Mouse (Mus musculus) liver, adult 2 months (tissue): ENCODE measurements around the gene Pparg.

ENCODE experiments used
- CTCF ChIP-seq: fragments of 200-500 bp; IDR thresholded peaks from 2 replicates; pipeline ENCODE4 v1.5.1; 2011; ENCODE audit warnings: low read depth, low read length, control low read depth
- POLR2A ChIP-seq: fragments of 200-500 bp; IDR thresholded peaks from 2 replicates; pipeline ENCODE4 v1.6.1; 2011; ENCODE audit warnings: low read length, control low read depth; ENCODE audit not compliant: insufficient read depth; ENCODE audit errors: extremely low read depth

- TF ChIP-seq POLR2A (no peak), CTCF (no peak)
These were observed 46.8 kb upstream of the Pparg start for GRCm38 (mm10) chr6:115313910-115314309.
